Mouse (Mus musculus): ENCODE measurements around the gene Rnf145.

GRCm38 (mm10) chr11:44508876-44509275 is 9.9 kb upstream of the Rnf145 start:
- TF ChIP-seq GATA1 (IDR thresholded peaks at IDR 0.05; ENCODE audit: low read length): peak; percentile 94
- peak; percentile 95 for TF ChIP-seq TAL1 (IDR thresholded peaks at IDR 0.05; ENCODE audit: low read length)
